Mouse (Mus musculus) MEL (cell line): ENCODE data around the gene Nubpl.

ENCODE experiments used
- CHD1 ChIP-seq: IDR thresholded peaks from 2 replicates; pipeline ENCODE4 v1.6.1; 2012; ENCODE audit warnings: low read depth, mild to moderate bottlenecking, inconsistent platforms, low read length, improper control_type of control experiment
- CTCF ChIP-seq, 3 experiments: IDR thresholded peaks in 2 of 3; conservative IDR thresholded peaks in 1 of 3; 2 replicates each; pipeline ENCODE4 v1.5.1; 2011 to 2012; ENCODE audit warnings: low read length in 3 of 3, low read depth in 2 of 3, mild to moderate bottlenecking in 2 of 3, improper control_type of control experiment in 1 of 3, inconsistent platforms in 1 of 3, mixed read lengths in 1 of 3, moderate library complexity in 1 of 3; ENCODE audit not compliant: control insufficient read depth in 1 of 3, insufficient read depth in 1 of 3, poor library complexity in 1 of 3, severe bottlenecking in 1 of 3
- GATA1 ChIP-seq: IDR thresholded peaks from 2 replicates; pipeline ENCODE4 v1.6.1; 2011; ENCODE audit warnings: low read depth, low read length, improper control_type of control experiment
- MAFK ChIP-seq: IDR thresholded peaks from 2 replicates; pipeline ENCODE4 v1.6.1; 2011; ENCODE audit warnings: low read depth, mild to moderate bottlenecking, low read length, improper control_type of control experiment, borderline replicate concordance
- MEF2A ChIP-seq: IDR thresholded peaks from 2 replicates; pipeline ENCODE4 v1.6.1; 2014; ENCODE audit warnings: low read depth, mild to moderate bottlenecking, inconsistent platforms, low read length, improper control_type of control experiment; ENCODE audit not compliant: poor library complexity, insufficient replicate concordance, severe bottlenecking; ENCODE audit errors: extremely low read depth
- MXI1 ChIP-seq: IDR thresholded peaks from 2 replicates; pipeline ENCODE4 v1.6.1; 2011; ENCODE audit warnings: mild to moderate bottlenecking, low read depth, low read length, improper control_type of control experiment
- NELFE ChIP-seq: IDR thresholded peaks from 2 replicates; pipeline ENCODE4 v1.6.1; 2011; ENCODE audit warnings: low read depth, low read length, improper control_type of control experiment
- NRF1 ChIP-seq: IDR thresholded peaks from 2 replicates; pipeline ENCODE4 v1.6.1; 2014; ENCODE audit warnings: low read depth, mild to moderate bottlenecking, inconsistent platforms, low read length, improper control_type of control experiment, moderate library complexity; ENCODE audit not compliant: poor library complexity, insufficient read depth, severe bottlenecking
- POLR2A ChIP-seq, 2 experiments: IDR thresholded peaks; 2 replicates each; pipeline ENCODE4 v1.6.1; 2011 to 2012; ENCODE audit warnings: low read length in 2 of 2, mild to moderate bottlenecking in 2 of 2, control low read depth in 1 of 2, improper control_type of control experiment in 1 of 2, low read depth in 1 of 2, moderate library complexity in 1 of 2; ENCODE audit not compliant: control insufficient read depth in 1 of 2, insufficient read depth in 1 of 2, poor library complexity in 1 of 2
- POLR2AphosphoS2 ChIP-seq: IDR thresholded peaks from 2 replicates; pipeline ENCODE4 v1.6.1; 2011; ENCODE audit warnings: low read length, improper control_type of control experiment
- SMC3 ChIP-seq: IDR thresholded peaks from 2 replicates; pipeline ENCODE4 v1.6.1; 2011; ENCODE audit warnings: low read depth, low read length, improper control_type of control experiment
- TAL1 ChIP-seq: IDR thresholded peaks from 2 replicates; pipeline ENCODE4 v1.6.1; 2012; ENCODE audit warnings: mild to moderate bottlenecking, inconsistent platforms, low read length, moderate library complexity, mixed read lengths
- USF1 ChIP-seq: IDR thresholded peaks from 2 replicates; pipeline ENCODE4 v1.6.1; 2014; ENCODE audit warnings: low read depth, mild to moderate bottlenecking, inconsistent platforms, low read length, improper control_type of control experiment, moderate library complexity
- ZNF384 ChIP-seq: IDR thresholded peaks from 2 replicates; pipeline ENCODE4 v1.6.1; 2012; ENCODE audit warnings: low read depth, mild to moderate bottlenecking, inconsistent platforms, low read length, improper control_type of control experiment

- TF ChIP-seq ZNF384 (no peak), MEF2A (no peak), POLR2A (IDR thresholded peaks at IDR 0.05; ENCODE audit: control insufficient read depth in 1 of 2, insufficient read depth in 1 of 2, low read depth in 1 of 2, low read length in 2 of 2, poor library complexity in 1 of 2) (no peak), CTCF (IDR thresholded peaks at IDR 0.05 in 2 of 3, conservative IDR thresholded peaks at IDR 0.05 in 1 of 3; ENCODE audit: control insufficient read depth in 1 of 3, insufficient read depth in 1 of 3, low read depth in 2 of 3, low read length in 3 of 3, poor library complexity in 1 of 3, severe bottlenecking in 1 of 3) (no peak), POLR2AphosphoS2 (no peak), NELFE (no peak), TAL1 (no peak), GATA1 (no peak), SMC3 (no peak), NRF1 (no peak), USF1 (no peak), MXI1 (no peak), CHD1 (no peak), MAFK (no peak)
These were observed 186.9 kb downstream of the Nubpl start for GRCm38 (mm10) chr12:52284471-52284870.
